Mouse (Mus musculus) liver, adult 2 months (tissue): ENCODE results near the gene Oasl2.

Experiments used
- CTCF ChIP-seq: fragments of 200-500 bp; IDR thresholded peaks from 2 replicates; pipeline ENCODE4 v1.5.1; 2011; ENCODE audit warnings: low read depth, low read length, control low read depth
- POLR2A ChIP-seq: fragments of 200-500 bp; IDR thresholded peaks from 2 replicates; pipeline ENCODE4 v1.6.1; 2011; ENCODE audit warnings: low read length, control low read depth; ENCODE audit not compliant: insufficient read depth; ENCODE audit errors: extremely low read depth

- TF ChIP-seq POLR2A (no peak), CTCF (no peak)
Observed at GRCm38 (mm10) chr5:114877487-114877886, 19.2 kb upstream of the Oasl2 start.
